Mouse (Mus musculus) T-helper 17 cell (primary cell): Measurements from ENCODE around the gene Gm21974.
"Not testable (repeated sequence)": the region's sequence is repeated elsewhere in the genome, so short reads cannot be mapped to it uniquely, and the experiment has no call there.

Experiments used
- in situ Hi-C, 2 experiments: fragments of 300-600 bp; cut with MboI, MseI; formaldehyde crosslinking; loops; 1 replicate in 1 of 2; 2 replicates in 1 of 2; pipeline ENCODE4 v1.15.1; 2025; ENCODE audit warnings: high pct_unique_total_duplicates in 2 of 2

Gm21974 gene

DNA sequence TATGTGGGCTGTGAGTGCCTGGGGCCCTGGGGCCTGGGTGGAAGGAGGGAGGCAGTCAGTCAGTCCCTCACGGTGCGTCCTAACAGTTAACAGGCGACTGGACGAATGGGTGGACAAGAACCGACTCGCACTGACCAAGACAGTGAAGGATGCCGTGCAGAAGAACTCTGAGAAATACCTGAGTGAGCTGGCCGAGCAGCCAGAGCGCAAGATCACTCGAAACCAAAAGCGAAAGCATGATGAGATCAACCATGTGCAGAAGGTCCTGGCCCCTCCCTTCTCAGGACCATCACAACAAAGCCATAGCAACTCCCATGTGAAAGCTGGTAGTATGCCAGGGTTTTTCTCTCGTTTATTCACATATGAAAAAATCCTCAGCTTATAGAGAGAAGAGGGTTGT is 20.0 kb upstream of the Gm21974 start:
- in situ Hi-C loops: no loop called here

DNA sequence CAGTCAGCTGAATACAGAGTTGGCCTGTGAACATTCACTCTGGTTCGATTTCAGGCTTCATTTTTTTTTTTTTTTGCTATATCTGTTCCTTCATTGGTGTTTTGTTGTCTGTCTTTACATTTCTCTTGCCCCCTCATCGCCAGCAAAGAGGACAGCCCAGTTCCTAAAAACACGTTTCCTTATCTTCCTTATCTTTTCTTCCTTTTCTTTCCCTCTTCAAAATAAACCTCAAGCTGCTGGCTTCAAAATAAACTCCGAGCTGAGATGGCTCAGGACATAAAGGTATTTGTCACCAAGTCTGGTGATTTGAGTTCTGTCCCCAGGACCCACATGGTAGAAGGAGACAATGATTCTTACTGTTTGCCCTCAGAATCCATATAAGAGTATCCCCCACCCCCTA is 17.7 kb upstream of the Gm21974 start:
- in situ Hi-C loops: no loop called here

DNA sequence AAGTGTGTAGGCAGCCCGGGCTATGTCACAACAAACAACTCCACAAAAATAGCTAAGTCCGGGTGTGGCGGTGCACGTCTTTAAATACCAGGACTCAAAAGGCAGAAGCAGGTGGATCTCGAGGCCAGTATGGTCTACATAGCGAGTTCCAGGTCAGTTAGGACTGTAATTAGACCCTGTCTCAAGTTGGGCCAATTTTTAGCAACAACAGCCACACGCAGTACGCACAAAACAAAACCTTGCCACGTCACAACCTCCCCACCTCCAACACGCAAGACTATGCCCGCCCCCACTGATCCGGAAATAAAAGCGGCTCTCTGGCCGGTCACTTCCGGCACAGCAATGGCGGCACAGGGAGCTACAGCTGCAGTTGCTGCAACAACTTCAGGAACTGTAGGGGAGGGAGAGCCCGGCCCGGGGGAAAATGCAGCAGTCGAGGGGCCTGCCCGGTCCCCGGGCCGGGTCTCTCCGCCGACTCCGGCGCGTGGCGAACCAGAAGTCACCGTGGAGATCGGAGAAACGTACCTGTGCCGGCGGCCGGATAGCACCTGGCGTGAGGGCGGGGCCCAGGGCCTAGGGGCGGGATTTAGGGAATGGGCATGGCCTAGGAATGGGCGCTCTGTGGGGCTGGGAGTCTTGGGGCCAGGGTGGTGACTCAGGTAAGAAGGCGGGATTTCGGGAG is 17.1 kb upstream of the Gm21974 start, which contains the start of gene Kat8:
Gene Kat8 (plus strand): TSS at position 327 of the 682 bp plus-strand sequence.
- in situ Hi-C loops: no loop called here

- in situ Hi-C loops: no loop called here
Measured at GRCm38 (mm10) chr7:127908656-127909055, 13.4 kb upstream of the Gm21974 start.

- in situ Hi-C loops: no loop called here
Measured at GRCm38 (mm10) chr7:127907939-127908338, 12.7 kb upstream of the Gm21974 start.

GRCm38 (mm10) chr7:127903971-127904796 is 8.9 kb upstream of the Gm21974 start, which contains the start of gene Bckdk:
TSS of gene Bckdk (plus strand) at chr7:127904082.
- in situ Hi-C loops: no loop called here

DNA sequence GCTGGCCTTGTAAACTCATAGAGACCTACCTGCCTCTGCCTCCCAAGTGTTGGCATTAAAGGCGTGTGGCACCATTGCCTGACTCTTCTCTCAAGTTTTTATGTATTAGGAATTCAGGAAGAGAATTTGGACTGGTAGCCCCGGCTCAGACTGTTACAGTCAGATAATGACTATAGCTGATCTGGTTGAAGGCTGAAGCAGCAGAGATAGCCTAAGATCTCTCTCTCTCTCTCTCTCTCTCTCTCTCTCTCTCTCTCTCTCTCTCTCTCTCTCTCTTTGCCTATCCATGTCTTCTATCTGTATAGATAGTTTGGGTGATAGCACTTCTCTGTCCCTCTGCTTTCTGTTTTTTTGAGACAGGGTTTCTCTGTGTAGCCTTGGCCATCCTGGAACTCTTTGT is 6.5 kb upstream of the Gm21974 start:
- in situ Hi-C loops: no loop called here

DNA sequence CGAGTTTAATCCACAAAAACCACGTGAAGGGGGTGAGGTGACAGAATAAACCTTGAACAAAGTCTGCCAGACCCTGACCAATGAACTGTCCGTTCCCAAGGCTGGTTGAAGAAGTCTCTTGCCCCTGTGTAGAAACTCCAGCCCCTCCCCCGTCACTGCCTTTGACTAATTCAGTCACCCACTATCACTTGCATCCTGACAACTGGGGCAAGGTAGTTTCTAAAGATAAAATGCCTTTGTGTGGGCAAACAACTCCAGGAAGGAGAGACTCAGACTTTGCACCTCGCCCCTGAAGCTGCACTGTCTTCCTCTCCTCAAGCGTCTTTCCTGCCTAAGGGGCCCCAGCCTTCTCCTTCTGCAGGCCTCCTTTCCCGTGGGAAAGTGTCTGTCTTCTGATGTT is 4.7 kb upstream of the Gm21974 start:
- in situ Hi-C loops: no loop called here

DNA sequence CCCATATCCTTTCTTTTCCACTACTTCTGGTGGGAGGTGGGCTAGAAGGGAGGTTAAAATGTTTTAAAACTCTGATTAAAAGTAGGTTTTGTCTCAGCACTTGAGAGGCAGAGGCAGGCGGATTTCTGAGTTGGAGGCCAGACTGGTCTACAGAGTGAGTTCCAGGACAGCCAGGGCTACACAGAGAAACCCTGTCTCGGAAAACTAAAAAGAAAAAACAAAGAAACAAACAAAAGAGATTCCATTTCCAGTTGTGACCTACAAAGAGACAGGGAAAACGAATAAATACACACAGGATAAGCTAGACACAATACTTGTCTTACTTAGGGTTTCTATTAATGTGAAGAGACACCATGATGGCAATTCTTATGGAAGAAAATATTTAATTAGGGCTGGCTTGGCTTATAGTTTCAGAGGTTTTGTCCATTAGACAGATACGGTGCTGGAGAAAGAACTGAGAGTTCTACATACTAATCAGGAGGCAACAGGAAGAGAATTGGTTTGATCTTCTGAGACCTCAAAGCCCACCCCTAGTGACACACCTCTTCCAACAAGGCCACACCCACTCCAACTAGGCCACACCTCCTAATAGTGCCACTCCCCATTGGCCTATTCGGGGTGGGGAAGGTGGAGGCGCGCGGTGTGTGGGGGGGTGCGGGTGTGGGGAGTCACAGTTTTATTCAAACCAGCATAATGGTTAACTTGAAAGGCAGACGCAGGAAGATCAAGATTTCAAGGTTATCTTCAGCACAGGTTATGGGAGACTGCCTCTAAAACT is 3.1 kb upstream of the Gm21974 start:
- in situ Hi-C loops: no loop called here

DNA sequence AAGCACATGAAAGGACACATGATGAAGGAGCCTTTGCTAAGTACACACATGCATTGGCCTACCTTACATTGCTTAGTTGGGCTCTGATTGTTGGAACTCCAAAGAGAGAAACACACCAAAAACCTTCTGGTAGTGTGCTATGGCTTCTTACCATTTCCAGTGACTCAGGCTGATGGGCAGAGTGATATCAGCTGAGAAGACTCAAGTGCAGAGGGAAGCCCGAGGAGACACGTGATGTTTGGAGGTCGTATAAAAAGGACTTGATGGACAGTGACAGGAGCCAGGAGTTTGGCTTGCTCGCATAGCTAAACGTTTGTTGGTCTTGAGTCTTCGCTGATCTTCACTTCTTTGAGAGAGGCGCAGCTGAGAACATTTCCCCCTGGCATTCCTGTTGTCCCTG is 2.3 kb upstream of the Gm21974 start:
- in situ Hi-C loops: no loop called here

DNA sequence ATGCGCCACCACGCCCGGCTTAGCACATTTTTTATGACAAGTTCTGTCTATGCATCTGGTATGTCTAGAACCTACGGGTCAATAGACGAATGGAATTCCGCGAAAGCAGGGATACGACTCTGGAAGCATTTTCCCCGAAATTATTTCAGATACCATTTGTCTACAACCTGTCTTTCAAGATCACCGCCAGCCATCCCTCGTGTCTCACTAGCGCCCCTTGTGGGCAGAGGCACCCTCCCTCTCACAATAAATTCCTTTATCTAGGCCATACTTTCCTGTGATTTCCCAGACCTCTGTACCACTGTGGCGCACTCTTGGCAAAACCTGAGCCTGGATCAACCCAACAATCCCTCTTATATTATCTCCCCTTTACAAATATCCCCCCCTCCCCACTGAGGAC is 1.1 kb upstream of the Gm21974 start:
- in situ Hi-C loops: no loop called here

- in situ Hi-C loops: not testable (repeated sequence)
Measured at GRCm38 (mm10) chr7:127895891-127896290, 637 bp upstream of the Gm21974 start.

- in situ Hi-C loops: no loop called here
Measured at GRCm38 (mm10) chr7:127894480-127894879, 774 bp downstream of the Gm21974 start.

GRCm38 (mm10) chr7:127890798-127891197 is 4.5 kb downstream of the Gm21974 start, which contains the start of gene Prss53:
TSS of gene Prss53 (minus strand) at chr7:127890970.
- in situ Hi-C loops: no loop called here

DNA sequence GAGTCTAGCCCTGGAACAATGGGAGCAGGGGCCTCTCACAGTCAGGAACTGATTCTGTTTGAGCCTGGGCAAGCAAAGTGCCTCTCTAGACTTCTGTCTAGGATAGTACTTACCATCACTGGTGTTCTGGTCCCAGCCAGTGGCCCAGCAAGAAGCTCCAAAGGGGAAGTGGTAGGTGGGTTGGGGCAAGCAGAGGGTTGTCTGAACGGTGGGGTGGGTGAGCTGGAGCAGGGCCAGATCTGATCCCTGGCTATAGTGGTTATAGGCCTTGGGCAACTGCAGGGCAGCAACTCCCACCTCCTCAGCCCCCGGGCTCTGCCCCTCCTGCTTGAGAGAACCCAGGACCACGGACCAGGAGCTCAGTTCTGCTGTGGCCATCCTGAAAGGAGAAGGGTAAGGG is 6.4 kb downstream of the Gm21974 start:
- in situ Hi-C loops: no loop called here

GRCm38 (mm10) chr7:127887781-127888180 is 7.5 kb downstream of the Gm21974 start:
- in situ Hi-C loops: no loop called here

DNA sequence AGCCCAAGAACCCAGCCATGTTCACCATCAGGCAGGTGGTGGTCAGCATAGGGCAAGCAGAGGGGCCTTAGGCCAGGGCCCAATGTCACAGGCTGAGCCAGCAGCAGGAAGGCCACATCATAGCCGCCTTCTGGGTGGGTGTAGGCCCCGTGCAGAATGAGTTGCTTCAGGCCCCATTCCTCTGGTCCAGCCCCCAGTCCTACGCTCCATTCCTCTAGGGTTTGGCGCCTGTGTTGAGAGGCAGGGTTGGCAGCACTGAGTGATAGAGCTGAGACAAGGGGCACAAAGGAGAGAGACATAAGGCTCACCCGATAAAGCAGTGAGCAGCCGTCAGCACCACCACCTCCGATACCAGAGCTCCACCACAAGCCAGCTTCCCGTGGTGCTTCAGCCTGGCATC is 8.1 kb downstream of the Gm21974 start:
- in situ Hi-C loops: no loop called here

DNA sequence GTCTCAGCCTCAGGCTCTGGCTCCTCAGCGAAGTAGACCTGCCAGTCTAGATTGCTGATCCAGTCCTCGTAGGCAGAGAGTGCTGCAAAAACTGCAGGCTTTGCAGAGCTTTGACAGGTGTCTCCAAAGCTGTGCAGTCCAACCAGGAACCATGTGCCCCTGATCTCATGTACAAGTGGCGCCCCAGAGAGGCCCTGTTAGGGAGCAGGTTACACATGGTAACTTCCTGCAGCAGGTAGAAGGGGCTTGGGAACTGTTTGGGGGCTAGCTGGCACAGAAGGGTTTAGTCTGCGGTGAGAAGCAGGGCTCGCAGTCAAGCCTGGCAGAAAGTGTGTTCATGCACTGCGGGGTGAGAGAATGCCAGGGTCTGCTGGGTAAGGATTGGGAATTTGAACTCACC is 8.7 kb downstream of the Gm21974 start:
- in situ Hi-C loops: no loop called here

DNA sequence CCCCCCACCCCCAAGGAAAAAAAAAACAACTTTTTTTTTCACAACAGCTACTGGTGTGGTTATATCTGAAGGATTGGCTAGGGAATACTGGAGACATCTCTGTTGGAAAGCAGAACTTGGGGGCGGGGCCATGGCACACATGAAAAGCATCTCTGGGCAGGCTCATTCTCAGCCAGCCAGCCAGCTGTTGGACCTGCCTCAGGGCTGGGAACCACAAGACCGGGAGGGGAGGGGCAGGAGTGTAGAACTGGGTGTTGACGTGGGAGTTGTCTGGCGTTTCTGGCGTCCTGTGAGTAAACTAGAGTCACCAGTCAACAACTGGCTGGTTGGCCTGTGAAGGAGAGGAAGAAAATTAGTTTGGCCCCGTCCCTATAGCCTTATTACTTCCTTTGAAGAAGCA is 9.3 kb downstream of the Gm21974 start:
- in situ Hi-C loops: no loop called here

DNA sequence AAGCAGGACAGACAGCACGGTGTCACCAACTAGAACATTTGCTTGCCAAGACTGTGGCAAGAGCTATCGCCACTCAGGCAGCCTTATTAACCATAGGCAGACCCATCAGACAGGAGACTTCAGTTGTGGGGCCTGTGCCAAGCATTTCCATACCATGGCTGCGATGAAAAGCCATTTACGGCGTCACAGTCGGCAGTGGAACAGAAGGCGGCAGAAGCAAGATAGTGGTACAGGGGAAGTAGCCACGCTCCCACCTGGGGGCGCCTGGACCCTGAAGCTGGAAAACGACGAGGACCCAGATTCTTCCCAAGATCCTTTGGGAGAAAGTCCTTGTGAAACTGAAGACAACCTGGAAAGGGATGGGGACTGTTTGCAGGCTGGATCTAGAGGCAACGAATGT is 14.8 kb downstream of the Gm21974 start:
- in situ Hi-C loops: no loop called here

DNA sequence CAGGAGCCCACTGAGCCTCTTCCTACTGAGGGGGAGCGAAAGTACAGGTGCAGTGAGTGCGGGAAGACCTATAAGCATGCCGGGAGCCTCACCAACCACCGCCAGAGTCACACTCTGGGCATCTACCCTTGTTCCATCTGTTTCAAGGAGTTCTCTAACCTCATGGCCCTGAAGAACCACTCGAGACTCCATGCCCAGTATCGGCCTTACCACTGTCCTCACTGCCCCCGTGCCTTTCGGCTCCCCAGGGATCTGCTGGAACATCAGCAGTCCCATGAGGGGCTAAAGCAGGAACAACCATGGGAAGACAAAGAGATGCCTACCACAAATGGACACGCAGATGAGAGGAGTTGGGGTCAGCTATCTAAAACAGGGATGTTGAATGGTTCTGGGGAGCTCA is 16.0 kb downstream of the Gm21974 start:
- in situ Hi-C loops: no loop called here
